Mouse (Mus musculus): ENCODE data around the gene Tmprss9. TPM values are rescaled to one million over a fixed set of nuclear protein-coding genes. Genes with fewer than 3 reads are reported as not detected.

The Tmprss9 gene
- polyA plus RNA-seq, 1 experiment from 2014 or later: 0.04 TPM

DNA sequence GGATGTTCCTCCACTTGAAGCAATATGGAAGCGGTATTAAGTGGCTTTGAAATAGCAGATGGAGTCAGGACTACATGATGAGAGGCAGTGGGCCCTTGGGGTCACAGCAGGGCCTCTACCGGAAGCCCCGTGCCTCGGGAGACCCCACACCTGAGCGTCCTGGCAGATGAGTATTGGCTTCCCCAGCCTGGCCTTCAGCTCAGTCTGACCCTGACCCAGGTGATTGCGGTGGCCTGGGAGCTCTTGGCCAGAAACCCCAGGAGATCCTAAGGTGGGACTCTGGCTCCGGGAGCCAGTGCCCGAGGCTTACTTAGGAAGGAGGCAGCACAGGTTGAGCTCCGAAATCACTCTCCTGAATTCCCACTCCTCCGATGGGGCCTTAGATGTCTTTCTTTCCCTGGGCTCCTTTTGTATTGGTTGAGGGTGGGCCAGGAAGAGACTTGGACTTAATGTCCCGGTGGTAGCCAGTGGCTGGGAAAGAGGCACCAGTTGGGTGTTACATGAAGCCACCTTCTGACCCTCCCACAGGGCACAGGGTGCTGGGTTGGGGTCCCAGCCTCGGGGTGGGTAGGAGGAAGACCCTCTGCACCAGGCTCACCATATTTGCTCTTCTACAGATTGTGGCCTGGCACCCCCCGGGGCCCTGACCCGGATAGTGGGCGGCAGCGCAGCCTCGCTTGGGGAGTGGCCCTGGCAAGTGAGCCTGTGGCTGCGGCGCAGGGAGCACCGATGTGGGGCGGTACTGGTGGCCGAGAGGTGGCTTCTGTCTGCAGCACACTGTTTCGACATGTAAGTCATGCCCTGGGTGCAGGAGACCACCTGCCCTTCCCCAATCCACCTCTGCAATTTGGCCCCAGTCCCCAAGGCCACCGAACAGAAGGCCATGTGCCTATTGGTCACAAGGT, 25.2 kb downstream of the Tmprss9 start:
- WGBS (ENCODE audit: insufficient replicate concordance): 66% methylated on average over 24 of the region's 24 CpGs
- no peaks in the 10 kb centered on the region for H3K27me3 ChIP-seq (replicated peaks)
- no peak overlapping the region for H3K4me3 ChIP-seq
- no peaks in the 10 kb centered on the region for H3K9me3 ChIP-seq (replicated peaks)
- H3K4me2 ChIP-seq: no peak overlapping the region
- no peak overlapping the region for H3K27ac ChIP-seq
- H3K4me1 ChIP-seq: peaks cover 39% of the 10 kb centered on the region
- H3K36me3 ChIP-seq: peaks cover 21% of the 10 kb centered on the region
- no peak overlapping the region for H3K9ac ChIP-seq
- no peak for ATAC-seq

DNA sequence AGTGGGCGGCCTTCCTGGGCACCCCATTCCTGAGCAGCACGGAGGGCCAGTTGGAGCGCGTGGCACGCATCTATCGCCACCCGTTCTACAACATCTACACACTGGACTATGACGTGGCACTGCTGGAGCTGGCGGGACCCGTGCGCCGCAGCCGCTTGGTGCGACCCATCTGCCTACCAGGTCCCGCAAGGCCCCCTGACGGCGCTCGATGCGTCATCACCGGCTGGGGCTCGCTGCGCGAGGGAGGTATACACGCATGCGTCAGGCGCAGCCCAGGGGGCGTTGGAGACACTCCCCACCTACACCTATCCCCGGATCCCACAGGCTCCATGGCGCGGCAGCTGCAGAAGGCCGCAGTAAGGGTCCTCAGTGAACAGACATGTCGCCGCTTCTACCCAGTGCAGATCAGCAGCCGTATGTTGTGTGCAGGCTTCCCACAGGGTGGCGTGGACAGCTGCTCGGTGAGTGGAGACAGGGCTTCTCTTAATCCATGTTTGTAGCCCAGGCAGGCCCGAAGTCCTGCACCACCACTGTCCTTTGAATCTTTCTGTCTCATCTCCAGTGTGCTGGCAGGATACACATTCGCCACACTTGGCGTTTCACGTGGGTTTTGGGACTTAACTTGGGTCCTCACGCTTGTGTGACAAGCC, 26.3 kb downstream of the Tmprss9 start:
- H3K4me3 ChIP-seq: 0 out of 2 replicates have a peak overlapping the region, but pooled peaks have one; percentile 16
- no peak overlapping the region for H3K9ac ChIP-seq

DNA sequence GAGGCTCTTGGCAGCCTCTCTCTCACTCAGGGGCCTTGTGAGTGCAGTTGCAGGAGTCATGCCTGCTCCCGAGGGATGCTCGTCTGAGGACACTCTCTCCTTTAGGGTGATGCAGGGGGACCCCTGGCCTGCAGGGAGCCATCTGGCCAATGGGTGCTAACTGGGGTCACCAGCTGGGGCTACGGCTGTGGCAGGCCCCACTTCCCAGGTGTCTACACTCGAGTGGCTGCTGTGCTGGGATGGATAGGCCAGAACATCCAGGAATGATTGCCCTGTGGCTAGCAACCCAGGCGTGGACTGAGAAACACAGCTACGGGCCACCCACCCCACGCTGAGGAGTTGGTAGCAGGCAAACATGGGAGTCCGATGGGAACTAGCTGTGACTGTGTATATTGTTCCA, 27.4 kb downstream of the Tmprss9 start:
- peaks cover 43% of the 10 kb centered on the region for H3K36me3 ChIP-seq
- peaks cover 39% of the 10 kb centered on the region for H3K4me1 ChIP-seq
- 78% methylated on average over 8 of the region's 8 CpGs for WGBS (ENCODE audit: insufficient replicate concordance)
- no peak for ATAC-seq
- peak overlapping the region; percentile 92; the same call in 1 of the 2 replicates for H3K4me3 ChIP-seq
- 0 out of 2 replicates have a peak overlapping the region, but pooled peaks have one; percentile 8 for H3K27ac ChIP-seq
- H3K9ac ChIP-seq: peak overlapping the region; percentile 91; the same call in 1 of the 2 replicates
- peak overlapping the region; percentile 96 for H3K4me2 ChIP-seq
- no peaks in the 10 kb centered on the region for H3K9me3 ChIP-seq (replicated peaks)
- H3K27me3 ChIP-seq (replicated peaks): no peaks in the 10 kb centered on the region

More for the DNA sequence above, 26.3 kb downstream of the Tmprss9 start:
- no peak overlapping the region for H3K27ac ChIP-seq
- H3K4me1 ChIP-seq: peaks cover 39% of the 10 kb centered on the region
- no peaks in the 10 kb centered on the region for H3K27me3 ChIP-seq (replicated peaks)
- H3K4me2 ChIP-seq: peak overlapping the region; percentile 96
- 39% methylated on average over 41 of the region's 41 CpGs for WGBS (ENCODE audit: insufficient replicate concordance)
- peaks cover 33% of the 10 kb centered on the region for H3K36me3 ChIP-seq
- no peak for ATAC-seq
- H3K9me3 ChIP-seq (replicated peaks): no peaks in the 10 kb centered on the region

- H3K27me3 ChIP-seq (replicated peaks): no peaks in the 10 kb centered on the region
- 13% methylated on average over 25 of the region's 25 CpGs for WGBS (ENCODE audit: insufficient replicate concordance)
- peak overlapping the region; percentile 96 for H3K4me2 ChIP-seq
- H3K27ac ChIP-seq: peak overlapping the region; percentile 90
- H3K4me1 ChIP-seq: peaks cover 39% of the 10 kb centered on the region
- no peak for ATAC-seq
- peak overlapping the region; percentile 92 for H3K4me3 ChIP-seq
- H3K9me3 ChIP-seq (replicated peaks): no peaks in the 10 kb centered on the region
- peaks cover 50% of the 10 kb centered on the region for H3K36me3 ChIP-seq
- peak overlapping the region; percentile 91 for H3K9ac ChIP-seq
These were observed 28.1 kb downstream of the Tmprss9 start for GRCm38 (mm10) chr10:80899591-80900317.

- WGBS (ENCODE audit: insufficient replicate concordance): under 1% methylated on average over 72 of the region's 72 CpGs
- peak within 1 kb of the TSS; percentile 90 for H3K27ac ChIP-seq
- H3K9ac ChIP-seq: peak within 1 kb of the TSS; percentile 91
- H3K4me1 ChIP-seq: peaks cover 35% of the 10 kb centered on the region
- ATAC-seq: peak; percentile 93
- H3K4me3 ChIP-seq: peak within 1 kb of the TSS; percentile 92
- H3K27me3 ChIP-seq (replicated peaks): no peaks in the 10 kb centered on the region
- peaks cover 59% of the 10 kb centered on the region for H3K36me3 ChIP-seq
- peak within 1 kb of the TSS; percentile 96 for H3K4me2 ChIP-seq
- H3K9me3 ChIP-seq (replicated peaks): no peaks in the 10 kb centered on the region
These were observed 28.9 kb downstream of the Tmprss9 start, which contains the start of gene Timm13 for GRCm38 (mm10) chr10:80900318-80901247. Timm13 (minus strand) TSS chr10:80900969.

DNA sequence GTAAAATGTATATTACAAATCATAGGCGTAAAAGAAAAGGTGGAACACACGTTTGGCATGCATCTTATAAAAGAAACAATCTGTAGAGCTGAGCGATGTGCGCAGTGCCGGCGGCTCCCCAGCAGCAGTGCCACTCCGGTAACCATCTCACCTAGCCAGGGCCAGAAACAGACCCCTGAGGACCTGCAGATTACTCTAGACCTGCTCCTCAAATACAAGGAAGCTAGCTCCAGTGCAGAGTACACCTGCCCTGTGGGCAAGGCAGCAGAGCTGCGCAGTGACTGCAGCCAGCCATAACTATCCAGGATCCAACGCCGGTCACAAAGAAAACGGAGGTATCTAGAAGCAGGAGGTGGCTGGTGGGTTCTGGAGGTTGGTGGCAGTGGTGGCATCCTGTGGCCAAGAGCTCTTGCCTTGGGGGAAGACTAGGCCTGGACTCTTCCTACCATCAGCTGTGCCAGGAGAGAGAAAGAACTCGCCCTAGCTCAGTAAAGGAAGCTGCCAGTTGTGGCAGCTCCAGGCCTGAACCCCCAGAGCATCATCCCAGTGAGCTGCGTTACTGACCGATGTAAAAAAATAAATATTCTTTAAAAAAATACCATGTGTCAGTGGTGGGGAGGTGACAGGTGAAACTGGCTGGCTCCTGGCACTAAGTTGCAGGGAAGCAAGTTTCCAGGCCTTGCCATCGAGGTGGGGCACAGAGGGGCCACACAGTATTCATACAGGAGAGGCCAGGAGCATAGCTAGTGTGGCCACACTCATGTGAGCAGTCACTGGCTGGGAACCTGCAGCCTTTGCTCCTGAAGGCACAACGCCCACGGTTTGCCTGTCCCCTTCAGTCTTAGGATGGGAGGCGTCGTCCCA, 30.0 kb downstream of the Tmprss9 start:
- Histone ChIP-seq H3K36me3 (peaks cover 69% of the 10 kb centered on the region), H3K9ac (peak overlapping the region; percentile 33; the same call in 1 of the 2 replicates), H3K9me3 (replicated peaks) (no peaks in the 10 kb centered on the region), H3K27me3 (replicated peaks) (no peaks in the 10 kb centered on the region), H3K27ac (peak overlapping the region; percentile 90), H3K4me1 (peaks cover 33% of the 10 kb centered on the region), H3K4me2 (peak overlapping the region; percentile 96), H3K4me3 (peak overlapping the region; percentile 92)
- WGBS (ENCODE audit: insufficient replicate concordance): 87% methylated on average over 19 of the region's 19 CpGs
- no peak for ATAC-seq

DNA sequence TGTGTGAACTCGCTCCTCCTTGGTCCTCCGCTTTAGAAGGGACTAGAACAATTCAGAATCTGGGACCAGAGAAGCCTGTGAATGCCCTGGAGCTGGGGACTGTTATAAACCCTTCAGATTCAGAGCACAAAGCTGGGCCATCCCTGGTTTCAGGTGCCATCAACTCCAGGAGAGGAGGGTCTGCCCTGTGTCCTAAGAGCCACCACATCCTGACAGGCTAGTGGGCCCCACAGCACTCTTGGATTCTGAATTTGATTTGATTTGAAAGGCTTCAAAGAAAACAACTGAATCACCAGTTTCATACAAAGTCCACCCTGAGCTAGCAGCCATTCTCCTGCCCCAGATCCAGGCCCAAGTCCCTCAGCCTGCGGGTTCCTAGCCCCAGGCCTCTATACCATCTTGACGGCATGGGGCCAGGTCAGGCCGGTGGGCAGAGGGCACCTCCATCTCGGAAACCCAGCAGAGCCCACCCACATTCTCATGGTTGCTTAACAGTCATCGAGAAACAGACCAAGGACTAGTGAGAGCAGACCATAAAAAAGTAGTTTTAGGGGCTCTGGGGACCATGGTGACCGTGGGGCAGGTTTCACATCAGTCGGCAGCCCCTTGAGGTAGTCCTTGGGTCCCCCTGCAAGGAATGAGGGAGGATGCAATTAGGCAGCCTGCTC, 30.8 kb downstream of the Tmprss9 start:
- Histone ChIP-seq H3K27ac (no peak overlapping the region), H3K27me3 (replicated peaks) (no peaks in the 10 kb centered on the region), H3K4me1 (peaks cover 33% of the 10 kb centered on the region), H3K9ac (no peak overlapping the region), H3K4me3 (no peak overlapping the region), H3K4me2 (no peak overlapping the region), H3K9me3 (replicated peaks) (no peaks in the 10 kb centered on the region), H3K36me3 (peaks cover 74% of the 10 kb centered on the region)
- 84% methylated on average over 9 of the region's 9 CpGs for WGBS (ENCODE audit: insufficient replicate concordance)
- no peak for ATAC-seq

GRCm38 (mm10) chr10:80903282-80903681, 31.6 kb downstream of the Tmprss9 start:
- Histone ChIP-seq H3K4me3 (no peak overlapping the region), H3K36me3 (peaks cover 75% of the 10 kb centered on the region), H3K27me3 (replicated peaks) (no peaks in the 10 kb centered on the region), H3K27ac (no peak overlapping the region), H3K9ac (no peak overlapping the region), H3K9me3 (replicated peaks) (no peaks in the 10 kb centered on the region), H3K4me2 (no peak overlapping the region), H3K4me1 (peaks cover 25% of the 10 kb centered on the region)
- no peak for ATAC-seq
- WGBS (ENCODE audit: insufficient replicate concordance): 82% methylated on average over 10 of the region's 10 CpGs

GRCm38 (mm10) chr10:80904004-80904693, 32.5 kb downstream of the Tmprss9 start:
- H3K36me3 ChIP-seq: peaks cover 75% of the 10 kb centered on the region

More at GRCm38 (mm10) chr10:80904004-80904693, 32.5 kb downstream of the Tmprss9 start:
- Histone ChIP-seq H3K4me3 (no peak overlapping the region), H3K27ac (no peak overlapping the region), H3K27me3 (replicated peaks) (no peaks in the 10 kb centered on the region), H3K4me2 (no peak overlapping the region), H3K9ac (no peak overlapping the region), H3K4me1 (peaks cover 16% of the 10 kb centered on the region), H3K9me3 (replicated peaks) (no peaks in the 10 kb centered on the region)
- 81% methylated on average over 28 of the region's 28 CpGs for WGBS (ENCODE audit: insufficient replicate concordance)
- no peak for ATAC-seq
